In the genomic region with DNA sequence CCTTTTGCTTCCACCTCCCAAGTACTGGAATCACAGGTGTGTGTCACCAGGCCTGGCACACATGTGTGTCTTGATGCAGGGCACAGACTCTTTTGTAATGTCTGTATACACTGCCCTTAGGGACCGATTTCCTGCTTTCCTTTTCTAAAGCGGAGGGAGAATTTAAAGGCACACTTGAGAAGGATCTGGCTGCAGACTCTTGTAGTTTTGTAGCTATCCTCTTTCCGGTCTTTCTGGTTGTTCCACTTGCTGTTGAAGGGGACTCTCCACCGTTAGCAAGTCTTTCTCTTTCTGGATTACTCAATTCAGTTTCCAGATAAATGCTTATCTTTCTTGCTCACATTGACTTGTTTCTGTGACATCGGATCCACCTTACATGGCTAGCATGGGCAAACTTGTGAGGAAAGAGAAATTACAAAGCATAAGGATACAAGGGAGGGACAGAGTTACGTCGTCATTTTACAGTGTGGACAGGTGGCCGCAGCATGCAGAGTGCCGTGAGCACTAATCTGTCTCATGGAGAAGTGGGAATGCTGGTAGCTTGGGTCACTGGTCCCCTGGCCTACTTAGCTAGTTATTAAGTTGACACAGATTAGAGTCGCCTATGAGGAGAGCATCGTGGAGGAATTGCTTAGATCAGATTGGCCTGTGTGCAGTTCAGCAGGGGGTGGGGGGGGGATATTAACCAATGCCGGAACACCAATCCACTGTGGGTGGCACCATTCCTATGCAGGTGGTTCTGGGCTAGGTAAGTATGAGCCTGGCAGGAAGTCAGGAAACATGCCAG, we compare ENCODE assay signal across 17 mouse cellular contexts. TPM values are rescaled to one million over a fixed set of nuclear protein-coding genes. Genes with fewer than 3 reads are reported as not detected.
DNase-seq lines count a peak whose midpoint lies in the region; ATAC-seq and TF ChIP-seq lines count a peak whose summit lies in the region.
"Had no signal": no experiment of that assay in that cellular context is flagged by ENCODE, and none has a peak within 500 bp of the region (broad histone marks: within the 10 kb centered on the region; RNA-seq: fewer than 3 reads in every experiment).

No protein-coding gene starts in this region.

- peak overlapping the region; percentile 45 for H3K4me2 ChIP-seq in liver, embryonic 14.5 days (ENCODE audit: low read depth)
- H3K4me2 ChIP-seq: forebrain, embryonic 13.5 days; heart, embryonic 13.5 days; hindbrain, embryonic 14.5 days had no signal

- peak overlapping the region; percentile 46 for H3K27ac ChIP-seq in liver, embryonic 14.5 days
- H3K27ac ChIP-seq: forebrain, embryonic 13.5 days; heart, embryonic 13.5 days; hindbrain, embryonic 14.5 days had no signal

- peak; percentile 81 for ATAC-seq in liver, embryonic 14.5 days (ENCODE audit: insufficient read depth)
- ATAC-seq: forebrain, embryonic 13.5 days had no signal

- DNase-seq in heart, adult 11 months = peak; percentile 68
- DNase-seq in heart, postnatal 10 days = no peak
- DNase-seq in c-Kit-positive CD71-positive TER-119-positive erythroid progenitor cells, embryonic 14.5 days (ENCODE audit: low spot score) = peak; percentile 40
- DNase-seq in liver, embryonic 14.5 days (ENCODE audit: low read depth in 3 of 3, low spot score in 3 of 3) = peak; percentile 33 to 46 (median 45)
- DNase-seq in lung, postnatal 25 days (ENCODE audit: low spot score) = peak; percentile 56
- DNase-seq in adrenal gland, adult (ENCODE audit: inconsistent age in 2 of 2, low spot score in 1 of 2) = no peak
- no peak for DNase-seq in left cerebral cortex, postnatal 4 days
- DNase-seq in spleen, postnatal 36 days (ENCODE audit: low spot score in 2 of 2) = no peak
- DNase-seq: adrenal gland, postnatal 36 days; cerebellum, adult 11-12 months; gastrocnemius, postnatal 14 days; kidney, adult 18-20 months; kidney, postnatal 36 days; right cerebral cortex, adult 18-20 months had no signal

- no peak overlapping the region for H3K4me3 ChIP-seq in liver, embryonic 14.5 days (ENCODE audit: insufficient read depth in 1 of 2, low read depth in 2 of 2, low read length in 2 of 2)
- H3K4me3 ChIP-seq: forebrain, embryonic 13.5 days; heart, embryonic 13.5 days had no signal

- TF ChIP-seq CTCF in liver, embryonic 14.5 days (IDR thresholded peaks at IDR 0.05; ENCODE audit: low read depth) = no peak

- no peaks in the 10 kb centered on the region for H3K27me3 ChIP-seq in liver, embryonic 14.5 days (ENCODE audit: control insufficient read depth, insufficient read depth, low read length)
- H3K27me3 ChIP-seq: forebrain, embryonic 13.5 days; heart, embryonic 13.5 days had no signal

- H3K9ac ChIP-seq in liver, embryonic 14.5 days (replicated peaks) = no peak overlapping the region
- H3K9ac ChIP-seq: forebrain, embryonic 13.5 days; heart, embryonic 13.5 days; hindbrain, embryonic 14.5 days had no signal

- intact Hi-C loops in heart, postnatal 10 days (cut with DNase I) = no loop called here
- intact Hi-C loops in left cerebral cortex, postnatal 4 days (cut with DNase I) = no loop called here

- H3K36me3 ChIP-seq in liver, embryonic 14.5 days (replicated peaks; ENCODE audit: control insufficient read depth, insufficient read depth, low read depth) = no peaks in the 10 kb centered on the region
- H3K36me3 ChIP-seq: heart, embryonic 13.5 days had no signal

- no peaks in the 10 kb centered on the region for H3K9me3 ChIP-seq in liver, embryonic 14.5 days (ENCODE audit: control insufficient read depth, low read length)
- H3K9me3 ChIP-seq: forebrain, embryonic 13.5 days; heart, embryonic 13.5 days had no signal

- H3K4me1 ChIP-seq in liver, embryonic 14.5 days (replicated peaks; ENCODE audit: control insufficient read depth in 2 of 2, insufficient read depth in 2 of 2, low read length in 1 of 2) = peaks cover 18 to 26% of the 10 kb centered on the region in 2 experiments

- 43% methylated on average over 12 of the region's 12 CpGs for WGBS in liver, embryonic 14.5 days (ENCODE audit: insufficient replicate concordance)

- peak; percentile 72 for TF ChIP-seq EP300 in liver, embryonic 14.5 days (IDR thresholded peaks at IDR 0.05; ENCODE audit: low read depth)

RNA-seq across cellular contexts. Expression of a gene that starts 54.4 kb away (rescaled TPM):
- total RNA-seq in heart, postnatal 10 days (2021) = 1 to 10 TPM; 8.5 to 10.0 TPM
- 4.2 and 5.7 TPM in 2 replicates for polyA plus RNA-seq in liver, embryonic 14.5 days (2012; rRNA removed)
- 5.0 and 7.8 TPM in 2 replicates for polyA plus RNA-seq in liver, embryonic 14.5 days (2014; fragmentation: Nextera tagmentation; extraction: Ambion mirVana)
- 10 to 100 TPM; 59.1 to 60.9 TPM for total RNA-seq in left cerebral cortex, postnatal 4 days (2021)

Comparison
In these comparisons a context has a peak if more than half of its experiments do, and no peak if none do; other contexts are left out.
1. DNase-seq: peak in heart, adult 11 months (single experiment), c-Kit-positive CD71-positive TER-119-positive erythroid progenitor cells, embryonic 14.5 days (single experiment), liver, embryonic 14.5 days (3 of 3) and lung, postnatal 25 days (single experiment); none in heart, postnatal 10 days (0 of 2), adrenal gland, adult (0 of 2), left cerebral cortex, postnatal 4 days (single experiment) and spleen, postnatal 36 days (0 of 2).
2. RNA of a gene that starts 54.4 kb away (total RNA-seq): 59.1 to 60.9 TPM in left cerebral cortex, postnatal 4 days; 8.5 to 10.0 TPM in heart, postnatal 10 days; every median in the first group is over 4 times any median in the second.